Mouse (Mus musculus) G1E (cell line): Measurements from ENCODE around the gene Trove2. TPM values are rescaled to one million over a fixed set of nuclear protein-coding genes. Genes with fewer than 3 reads are reported as not detected.

ENCODE experiments used
- ATAC-seq: 2 replicates; pipeline ENCODE4 v1.8.0; 2016; ENCODE audit warnings: mild to moderate bottlenecking; ENCODE audit not compliant: insufficient number of reproducible peaks, poor library complexity, low FRiP score, severe bottlenecking; ENCODE audit errors: extremely low read depth
- DNase-seq: peaks from one replicate; pipeline ENCODE4 v3.0.0; 2012; ENCODE audit warnings: low spot score
- H3K27me3 ChIP-seq: 2 replicates; pipeline ENCODE4 v1.6.1; 2012; ENCODE audit warnings: mild to moderate bottlenecking, low read length, inconsistent platforms; ENCODE audit not compliant: insufficient read depth
- H3K36me3 ChIP-seq: replicated peaks from 2 replicates; pipeline ENCODE3; 2012; ENCODE audit warnings: mild to moderate bottlenecking, inconsistent platforms
- H3K4me1 ChIP-seq: 2 replicates; pipeline ENCODE4 v1.6.1; 2012; ENCODE audit warnings: low read depth, low read length, inconsistent platforms, mixed read lengths; ENCODE audit not compliant: insufficient read depth
- H3K4me3 ChIP-seq: 2 replicates; pipeline ENCODE4 v1.5.1; 2012; ENCODE audit warnings: low read depth, mild to moderate bottlenecking, inconsistent platforms, low read length, moderate library complexity, mixed read lengths
- H3K9me3 ChIP-seq: replicated peaks from 2 replicates; pipeline ENCODE4 v1.6.1; 2012; ENCODE audit warnings: inconsistent platforms
- CTCF ChIP-seq: IDR thresholded peaks from 2 replicates; pipeline ENCODE4 v1.5.1; 2012; ENCODE audit warnings: low read depth, low read length, inconsistent platforms, mixed read lengths
- GATA1 ChIP-seq: IDR thresholded peaks from 2 replicates; pipeline ENCODE4 v1.6.1; 2012; ENCODE audit warnings: borderline replicate concordance, low read length, inconsistent platforms, mixed read lengths
- GATA2 ChIP-seq: IDR thresholded peaks from 2 replicates; pipeline ENCODE4 v1.6.1; 2012; ENCODE audit warnings: low read depth, low read length, inconsistent platforms, borderline replicate concordance
- POLR2AphosphoS5 ChIP-seq: IDR thresholded peaks from 2 replicates; pipeline ENCODE4 v1.6.1; 2012; ENCODE audit warnings: low read depth, low read length, inconsistent platforms; ENCODE audit not compliant: insufficient replicate concordance
- TAL1 ChIP-seq: conservative IDR thresholded peaks from 2 replicates; pipeline ENCODE4 v1.6.1; 2012; ENCODE audit warnings: low read depth, low read length, inconsistent platforms, mixed read lengths
- polyA plus RNA-seq: library from polyadenylated mRNA; stranded (reverse); fragments of >175 nt; gene quantifications from 2 replicates; pipeline ENCODE4 v1.2.3, GENCODE M21; 2012
- total RNA-seq, 2 experiments: library from RNA; stranded (forward) in 1 of 2; stranded (reverse) in 1 of 2; fragments of 200-1000 nt in 1 of 2; fragments of >200 nt in 1 of 2; fragmentation: Nextera tagmentation in 1 of 2; gene quantifications; 2 replicates each; pipeline ENCODE4 v1.2.3; 2014 to 2017

Gene Trove2
- total and polyA plus RNA-seq, 3 experiments, result 0.25 to 14.2 (median 9.9) TPM

- DNase-seq, result no peak
- Histone ChIP-seq H3K9me3 (no peaks in the 10 kb centered on the region), H3K4me3 (no peak overlapping the region), H3K36me3 (peaks cover 42% of the 10 kb centered on the region), H3K27me3 (no peaks in the 10 kb centered on the region), H3K4me1 (peaks cover 10% of the 10 kb centered on the region)
- ATAC-seq, result no peak
- no peak for TF ChIP-seq TAL1
- TF ChIP-seq GATA1, result no peak
- TF ChIP-seq POLR2AphosphoS5, result no peak
- no peak for TF ChIP-seq GATA2
- no peak for TF ChIP-seq CTCF
Measured at GRCm38 (mm10) chr1:143765801-143766200, 11.1 kb downstream of the Trove2 start.

GRCm38 (mm10) chr1:143764443-143764842 is 12.4 kb downstream of the Trove2 start:
- Histone ChIP-seq H3K36me3 (peaks cover 41% of the 10 kb centered on the region), H3K4me1 (peaks cover 11% of the 10 kb centered on the region), H3K27me3 (no peaks in the 10 kb centered on the region), H3K9me3 (no peaks in the 10 kb centered on the region), H3K4me3 (no peak overlapping the region)
- no peak for TF ChIP-seq POLR2AphosphoS5
- TF ChIP-seq GATA2, result no peak
- DNase-seq (no peak), ATAC-seq (no peak)

- Histone ChIP-seq H3K27me3 (no peaks in the 10 kb centered on the region), H3K4me3 (no peak overlapping the region), H3K4me1 (peaks cover 11% of the 10 kb centered on the region), H3K9me3 (no peaks in the 10 kb centered on the region), H3K36me3 (peaks cover 54% of the 10 kb centered on the region)
- no peak for DNase-seq
- no peak for ATAC-seq
- TF ChIP-seq TAL1, result no peak
Measured at GRCm38 (mm10) chr1:143762159-143762558, 14.7 kb downstream of the Trove2 start.

GRCm38 (mm10) chr1:143745871-143746270 is 31.0 kb downstream of the Trove2 start:
- no peak for ATAC-seq
- H3K4me1 ChIP-seq, result peaks cover 17% of the 10 kb centered on the region

GRCm38 (mm10) chr1:143742186-143742585 is 34.7 kb downstream of the Trove2 start:
- no peak overlapping the region for H3K4me3 ChIP-seq
- H3K27me3 ChIP-seq, result no peaks in the 10 kb centered on the region
- no peak for DNase-seq
- peaks cover 38% of the 10 kb centered on the region for H3K4me1 ChIP-seq
- no peak for TF ChIP-seq POLR2AphosphoS5
- TF ChIP-seq TAL1, result no peak
- TF ChIP-seq CTCF, result no peak
- no peak for TF ChIP-seq GATA1
- no peak for ATAC-seq
- H3K36me3 ChIP-seq, result peaks cover 57% of the 10 kb centered on the region
- H3K9me3 ChIP-seq, result no peaks in the 10 kb centered on the region

More at GRCm38 (mm10) chr1:143745871-143746270, 31.0 kb downstream of the Trove2 start:
- H3K27me3 ChIP-seq, result no peaks in the 10 kb centered on the region
- TF ChIP-seq TAL1 (no peak), CTCF (no peak), GATA1 (no peak), POLR2AphosphoS5 (no peak), GATA2 (no peak)
- no peak for DNase-seq
- no peaks in the 10 kb centered on the region for H3K9me3 ChIP-seq
- no peak overlapping the region for H3K4me3 ChIP-seq
- peaks cover 76% of the 10 kb centered on the region for H3K36me3 ChIP-seq

- Histone ChIP-seq H3K4me3 (no peak overlapping the region), H3K36me3 (peaks cover 48% of the 10 kb centered on the region), H3K9me3 (no peaks in the 10 kb centered on the region), H3K27me3 (no peaks in the 10 kb centered on the region), H3K4me1 (peaks cover 42% of the 10 kb centered on the region)
- no peak for TF ChIP-seq POLR2AphosphoS5
- no peak for TF ChIP-seq GATA2
- no peak for TF ChIP-seq CTCF
- no peak for ATAC-seq
- no peak for DNase-seq
Measured at GRCm38 (mm10) chr1:143741331-143741730, 35.5 kb downstream of the Trove2 start.

- no peak for TF ChIP-seq TAL1
- TF ChIP-seq CTCF, result no peak
- TF ChIP-seq POLR2AphosphoS5, result no peak
- TF ChIP-seq GATA2, result no peak
- TF ChIP-seq GATA1, result no peak
- Histone ChIP-seq H3K27me3 (no peaks in the 10 kb centered on the region), H3K4me3 (no peak overlapping the region; the same call in 1 of the 2 replicates), H3K4me1 (peaks cover 42% of the 10 kb centered on the region), H3K9me3 (no peaks in the 10 kb centered on the region), H3K36me3 (peaks cover 40% of the 10 kb centered on the region)
- ATAC-seq (no peak), DNase-seq (no peak)
Measured at GRCm38 (mm10) chr1:143740581-143740980, 36.3 kb downstream of the Trove2 start.
